Mouse (Mus musculus): Measurements from ENCODE around the gene Sec14l4.

- TF ChIP-seq CTCF (conservative IDR thresholded peaks at IDR 0.05; ENCODE audit: insufficient read depth, insufficient read length, low read depth, low read length) (no peak), POLR2A (IDR thresholded peaks at IDR 0.05; ENCODE audit: low read depth, low read length) (no peak)
Measured at GRCm38 (mm10) chr11:4041123-4041625, 9.9 kb downstream of the Sec14l4 start.
